ENCODE assay signal across 26 mouse cellular contexts in genomic region chr5:53926301-53926855, GRCm38 (mm10).
DNase-seq lines count a peak whose midpoint lies in the region; ATAC-seq and TF ChIP-seq lines count a peak whose summit lies in the region.
"Had no signal": no experiment of that assay in that cellular context is flagged by ENCODE, and none has a peak within 500 bp of the region (broad histone marks: within the 10 kb centered on the region; RNA-seq: fewer than 3 reads in every experiment).

No protein-coding gene starts in this region.

- H3K27me3 ChIP-seq in heart, embryonic 15.5 days, result no peaks in the 10 kb centered on the region
- no peaks in the 10 kb centered on the region; the same call in 1 of the 2 replicates for H3K27me3 ChIP-seq in heart, embryonic 10.5 days (ENCODE audit: insufficient read depth, poor library complexity, severe bottlenecking)
- H3K27me3 ChIP-seq in intestine, embryonic 16.5 days (replicated peaks; ENCODE audit: control insufficient read depth, insufficient read depth, low read length), result no peaks in the 10 kb centered on the region
- H3K27me3 ChIP-seq: forebrain, embryonic 13.5 days; hindbrain, embryonic 15.5 days; limb, embryonic 13.5 days; neural tube, embryonic 13.5 days had no signal

- no peak for DNase-seq in gastrocnemius, adult 2 months
- DNase-seq in gastrocnemius, postnatal 4 days (ENCODE audit: low spot score in 2 of 2), result no peak
- no peak for DNase-seq in heart, embryonic 10.5 days (ENCODE audit: low spot score)
- DNase-seq in kidney, postnatal 25 days, result peak; percentile 25 to 28
- DNase-seq in kidney, adult 9 months, result no peak
- DNase-seq: adrenal gland, adult 8-10 months; cerebellum, adult 2 months; cerebellum, postnatal 14 days; gastrocnemius, postnatal 14 days; heart, adult 18-20 months; kidney, adult 8-10 months; kidney, postnatal 36 days; right cerebral cortex, postnatal 14 days; thymus, postnatal 4 days had no signal

- H3K4me3 ChIP-seq in gastrocnemius, adult 2 months, result no peak overlapping the region
- no peak overlapping the region for H3K4me3 ChIP-seq in heart, embryonic 15.5 days
- H3K4me3 ChIP-seq in heart, embryonic 10.5 days, result no peak overlapping the region
- no peak overlapping the region for H3K4me3 ChIP-seq in intestine, embryonic 16.5 days (ENCODE audit: low read length)
- H3K4me3 ChIP-seq: forebrain, embryonic 13.5 days; hindbrain, embryonic 10.5 days; hindbrain, embryonic 15.5 days; layer of hippocampus, adult 2 months; limb, embryonic 13.5 days; neural tube, embryonic 13.5 days had no signal

- peaks cover 16% of the 10 kb centered on the region for H3K4me1 ChIP-seq in heart, embryonic 15.5 days (replicated peaks)
- peaks cover 8% of the 10 kb centered on the region; the same call in 1 of the 2 replicates for H3K4me1 ChIP-seq in heart, embryonic 10.5 days
- peaks cover 7% of the 10 kb centered on the region; the same call in 1 of the 2 replicates for H3K4me1 ChIP-seq in intestine, embryonic 16.5 days (ENCODE audit: control insufficient read depth, insufficient read depth, low read length)
- H3K4me1 ChIP-seq: hindbrain, embryonic 10.5 days had no signal

- peak overlapping the region; percentile 41 for H3K4me2 ChIP-seq in heart, embryonic 15.5 days
- H3K4me2 ChIP-seq in intestine, embryonic 16.5 days (ENCODE audit: low read depth, low read length), result no peak overlapping the region
- H3K4me2 ChIP-seq: forebrain, embryonic 13.5 days; hindbrain, embryonic 15.5 days; limb, embryonic 13.5 days; liver, embryonic 11.5 days; midbrain, embryonic 11.5 days; neural tube, embryonic 13.5 days had no signal

- peak; percentile 36; the same call in 1 of the 2 replicates for ATAC-seq in heart, embryonic 15.5 days (replicated peaks; ENCODE audit: insufficient number of reproducible peaks, insufficient read depth, low FRiP score, low read depth)
- peak; percentile 62 for ATAC-seq in intestine, embryonic 16.5 days
- ATAC-seq: forebrain, embryonic 13.5 days; inflammation-experienced regulatory T-cells, adult 6 months had no signal

- intact Hi-C loops in gastrocnemius, adult 2 months (cut with DNase I), result loop anchor here (5.0 kb wide), 1 partner anchor 186 kb away; no protein-coding TSS in a partner anchor

- peak overlapping the region; percentile 6; the same call in 1 of the 2 replicates for H3K27ac ChIP-seq in gastrocnemius, adult 2 months
- H3K27ac ChIP-seq in heart, embryonic 15.5 days, result no peak overlapping the region
- no peak overlapping the region for H3K27ac ChIP-seq in heart, embryonic 10.5 days
- no peak overlapping the region for H3K27ac ChIP-seq in intestine, embryonic 16.5 days (ENCODE audit: low read length)
- H3K27ac ChIP-seq: forebrain, embryonic 13.5 days; hindbrain, embryonic 10.5 days; hindbrain, embryonic 15.5 days; layer of hippocampus, adult 2 months; limb, embryonic 13.5 days; neural tube, embryonic 13.5 days had no signal

- WGBS in heart, embryonic 15.5 days, result 28% methylated on average over 11 of the region's 11 CpGs
- WGBS in heart, embryonic 10.5 days, result 58% methylated on average over 11 of the region's 11 CpGs
- 33% methylated on average over 11 of the region's 11 CpGs for WGBS in intestine, embryonic 16.5 days

- no peaks in the 10 kb centered on the region for H3K36me3 ChIP-seq in heart, embryonic 15.5 days
- H3K36me3 ChIP-seq in heart, embryonic 10.5 days, result no peaks in the 10 kb centered on the region
- no peaks in the 10 kb centered on the region for H3K36me3 ChIP-seq in intestine, embryonic 16.5 days (ENCODE audit: control insufficient read depth, insufficient read depth, low read length)
- H3K36me3 ChIP-seq: G1E; hindbrain, embryonic 10.5 days; hindbrain, embryonic 15.5 days; limb, embryonic 13.5 days; neural tube, embryonic 13.5 days had no signal

- no peaks in the 10 kb centered on the region for H3K9me3 ChIP-seq in heart, embryonic 15.5 days (replicated peaks)
- no peaks in the 10 kb centered on the region for H3K9me3 ChIP-seq in heart, embryonic 10.5 days
- H3K9me3 ChIP-seq in intestine, embryonic 16.5 days (ENCODE audit: control insufficient read depth, low read length), result no peaks in the 10 kb centered on the region
- H3K9me3 ChIP-seq: forebrain, embryonic 13.5 days; G1E; hindbrain, embryonic 10.5 days; hindbrain, embryonic 15.5 days; limb, embryonic 13.5 days; neural tube, embryonic 13.5 days had no signal

- no peak overlapping the region for H3K9ac ChIP-seq in heart, embryonic 15.5 days
- no peak overlapping the region for H3K9ac ChIP-seq in intestine, embryonic 16.5 days (ENCODE audit: low read depth, low read length)
- H3K9ac ChIP-seq: forebrain, embryonic 13.5 days; hindbrain, embryonic 15.5 days; limb, embryonic 13.5 days; neural tube, embryonic 13.5 days had no signal

- TF ChIP-seq CTCF in gastrocnemius, adult 2 months (IDR thresholded peaks at IDR 0.05), result no peak

Comparison
In these comparisons a context has a peak if more than half of its experiments do, and no peak if none do; other contexts are left out.
1. DNase-seq: peak in kidney, postnatal 25 days (2 of 2); none in gastrocnemius, adult 2 months (single experiment), gastrocnemius, postnatal 4 days (0 of 2), heart, embryonic 10.5 days (single experiment) and kidney, adult 9 months (single experiment).